Mouse (Mus musculus) cerebellum, postnatal 25 days (tissue): ENCODE results near the gene St8sia2.

ENCODE experiments used
- DNase-seq, 2 experiments: peaks; one replicate each; pipeline ENCODE4 v3.0.0; 2021; ENCODE audit warnings: mixed read lengths in 2 of 2

Gene St8sia2

GRCm38 (mm10) chr7:74013601-74014175 is at the start of gene St8sia2:
Gene St8sia2 (minus strand): TSS chr7:74013690.
- peak; percentile 22 to 52 for DNase-seq

- DNase-seq, result no peak
Measured at GRCm38 (mm10) chr7:74061076-74061475, 47.6 kb upstream of the St8sia2 start.

- no peak for DNase-seq
Measured at GRCm38 (mm10) chr7:74060306-74060946, 46.9 kb upstream of the St8sia2 start.

GRCm38 (mm10) chr7:74059684-74060083 is 46.2 kb upstream of the St8sia2 start:
- no peak for DNase-seq

- DNase-seq, result peak; percentile 67 to 75
Measured at GRCm38 (mm10) chr7:74055753-74056152, 42.3 kb upstream of the St8sia2 start.

GRCm38 (mm10) chr7:74047591-74047990 is 34.1 kb upstream of the St8sia2 start:
- DNase-seq, result no peak

- no peak for DNase-seq
Measured at GRCm38 (mm10) chr7:74045166-74045957, 31.9 kb upstream of the St8sia2 start.

GRCm38 (mm10) chr7:74043562-74044138 is 30.2 kb upstream of the St8sia2 start:
- DNase-seq, result peak in 1 of 2 experiments; percentile 9

- DNase-seq, result peak; percentile 47 to 74
Measured at GRCm38 (mm10) chr7:74025007-74025406, 11.5 kb upstream of the St8sia2 start.

GRCm38 (mm10) chr7:74024171-74024570 is 10.7 kb upstream of the St8sia2 start:
- DNase-seq, result no peak

- no peak for DNase-seq
Measured at GRCm38 (mm10) chr7:74022571-74022970, 9.1 kb upstream of the St8sia2 start.

- DNase-seq, result no peak
Measured at GRCm38 (mm10) chr7:74021771-74022170, 8.3 kb upstream of the St8sia2 start.

- no peak for DNase-seq
Measured at GRCm38 (mm10) chr7:74016613-74017012, 3.1 kb upstream of the St8sia2 start.

GRCm38 (mm10) chr7:74012858-74013600 is 461 bp downstream of the St8sia2 start:
- peak in 1 of 2 experiments; percentile 33 for DNase-seq

GRCm38 (mm10) chr7:74011976-74012857 is 1.3 kb downstream of the St8sia2 start:
- DNase-seq, result peak; percentile 9 to 18

- DNase-seq, result no peak
Measured at GRCm38 (mm10) chr7:74008946-74009542, 4.4 kb downstream of the St8sia2 start.

- peak in 1 of 2 experiments; percentile 23 for DNase-seq
Measured at GRCm38 (mm10) chr7:74006775-74007371, 6.6 kb downstream of the St8sia2 start.

- DNase-seq, result no peak
Measured at GRCm38 (mm10) chr7:74006364-74006763, 7.1 kb downstream of the St8sia2 start.

- no peak for DNase-seq
Measured at GRCm38 (mm10) chr7:74000743-74001510, 12.6 kb downstream of the St8sia2 start.

- no peak for DNase-seq
Measured at GRCm38 (mm10) chr7:73989366-73989765, 24.1 kb downstream of the St8sia2 start.
